Mouse (Mus musculus): Measurements from ENCODE around the gene Hist1h4d. TPM values are rescaled to one million over a fixed set of nuclear protein-coding genes. Genes with fewer than 3 reads are reported as not detected.
A peak's percentile ranks its signal among the peaks of the same experiment; 100 is the strongest.
"Not testable (repeated sequence)": the region's sequence is repeated elsewhere in the genome, so short reads cannot be mapped to it uniquely, and the experiment has no call there.

Gene Hist1h4d
- polyA plus RNA-seq, 1 experiment from 2014 or later: 86.2 TPM

GRCm38 (mm10) chr13:23539821-23540220 is 41.6 kb upstream of the Hist1h4d start:
- 81% methylated on average over 1 of the region's 1 CpGs for WGBS
- H3K4me2 ChIP-seq (replicated peaks): not testable (repeated sequence)

GRCm38 (mm10) chr13:23541497-23541896 is 39.9 kb upstream of the Hist1h4d start:
- no peak overlapping the region for H3K4me3 ChIP-seq (replicated peaks)
- H3K4me1 ChIP-seq: peaks cover 6% of the 10 kb centered on the region; the same call in 1 of the 2 replicates
- H3K4me2 ChIP-seq (replicated peaks): no peak overlapping the region
- H3K27ac ChIP-seq (replicated peaks): no peak overlapping the region
- no peak overlapping the region for H3K9ac ChIP-seq
- H3K9me3 ChIP-seq (replicated peaks): no peaks in the 10 kb centered on the region
- H3K27me3 ChIP-seq: no peaks in the 10 kb centered on the region
- H3K36me3 ChIP-seq: no peaks in the 10 kb centered on the region
- WGBS: 86% methylated on average over 3 of the region's 3 CpGs
- ATAC-seq (ENCODE audit: insufficient number of reproducible peaks, low FRiP score, low TSS enrichment, low read depth): no peak

More at GRCm38 (mm10) chr13:23539821-23540220, 41.6 kb upstream of the Hist1h4d start:
- H3K27ac ChIP-seq (replicated peaks); ATAC-seq (ENCODE audit: insufficient number of reproducible peaks, low FRiP score, low TSS enrichment, low read depth); H3K27me3 ChIP-seq; H3K4me3 ChIP-seq (replicated peaks); H3K9me3 ChIP-seq (replicated peaks); H3K9ac ChIP-seq; H3K36me3 ChIP-seq: not testable (repeated sequence)
- H3K4me1 ChIP-seq: peaks cover 13% of the 10 kb centered on the region; the same call in 1 of the 2 replicates

- not testable (repeated sequence) for H3K4me1 ChIP-seq; H3K9me3 ChIP-seq (replicated peaks); H3K36me3 ChIP-seq; H3K27me3 ChIP-seq; ATAC-seq (ENCODE audit: insufficient number of reproducible peaks, low FRiP score, low TSS enrichment, low read depth)
- H3K27ac ChIP-seq (replicated peaks): peak overlapping the region; percentile 87
- WGBS: 3% methylated on average over 3 of the region's 3 CpGs
- peak overlapping the region; percentile 50 for H3K4me3 ChIP-seq (replicated peaks)
- H3K9ac ChIP-seq: peak overlapping the region; percentile 39
- peak overlapping the region; percentile 70 for H3K4me2 ChIP-seq (replicated peaks)
Observed at GRCm38 (mm10) chr13:23542225-23542980, 39.0 kb upstream of the Hist1h4d start.

GRCm38 (mm10) chr13:23542999-23543607 is 38.3 kb upstream of the Hist1h4d start, which contains the start of gene Hist1h2bh:
Gene Hist1h2bh, minus strand, starts transcription at chr13:23543392.
- ATAC-seq (ENCODE audit: insufficient number of reproducible peaks, low FRiP score, low TSS enrichment, low read depth): peak; percentile 93
- WGBS: under 1% methylated on average over 38 of the region's 42 CpGs
- Histone ChIP-seq H3K27ac (replicated peaks) (peak within 1 kb of the TSS; percentile 95), H3K4me2 (replicated peaks) (peak within 1 kb of the TSS; percentile 70), H3K4me3 (replicated peaks) (peak within 1 kb of the TSS; percentile 50), H3K9ac (peak within 1 kb of the TSS; percentile 39)
- not testable (repeated sequence) for H3K9me3 ChIP-seq (replicated peaks); H3K27me3 ChIP-seq; H3K4me1 ChIP-seq; H3K36me3 ChIP-seq

- peak; percentile 91 for ATAC-seq (ENCODE audit: insufficient number of reproducible peaks, low FRiP score, low TSS enrichment, low read depth)
- no peaks in the 10 kb centered on the region for H3K27me3 ChIP-seq
- peak within 1 kb of the TSS; percentile 70 for H3K4me2 ChIP-seq (replicated peaks)
- WGBS: 2% methylated on average over 23 of the region's 45 CpGs
- peak within 1 kb of the TSS; percentile 47 for H3K9ac ChIP-seq
- peak within 1 kb of the TSS; percentile 95 for H3K27ac ChIP-seq (replicated peaks)
- H3K4me1 ChIP-seq: peaks cover 4% of the 10 kb centered on the region; the same call in 1 of the 2 replicates
- no peaks in the 10 kb centered on the region for H3K36me3 ChIP-seq
- peak within 1 kb of the TSS; percentile 50 for H3K4me3 ChIP-seq (replicated peaks)
- H3K9me3 ChIP-seq (replicated peaks): no peaks in the 10 kb centered on the region
Observed at GRCm38 (mm10) chr13:23543965-23544786, 37.2 kb upstream of the Hist1h4d start, which contains the start of gene Hist1h3f. Gene Hist1h3f, plus strand, starts transcription at chr13:23544052.

GRCm38 (mm10) chr13:23544787-23545120 is 36.6 kb upstream of the Hist1h4d start:
- H3K4me1 ChIP-seq; H3K27me3 ChIP-seq; H3K9me3 ChIP-seq (replicated peaks); ATAC-seq (ENCODE audit: insufficient number of reproducible peaks, low FRiP score, low TSS enrichment, low read depth); H3K36me3 ChIP-seq; H3K9ac ChIP-seq: not testable (repeated sequence)
- H3K27ac ChIP-seq (replicated peaks): peak overlapping the region; percentile 95; the same call in 1 of the 2 replicates
- under 1% methylated on average over 13 of the region's 14 CpGs for WGBS
- H3K4me2 ChIP-seq (replicated peaks): peak overlapping the region; percentile 70
- peak overlapping the region; percentile 50 for H3K4me3 ChIP-seq (replicated peaks)

GRCm38 (mm10) chr13:23546694-23547093 is 34.7 kb upstream of the Hist1h4d start:
- Histone ChIP-seq H3K4me1 (peaks cover 12% of the 10 kb centered on the region; the same call in 1 of the 2 replicates), H3K27me3 (no peaks in the 10 kb centered on the region), H3K9ac (no peak overlapping the region), H3K27ac (replicated peaks) (no peak overlapping the region), H3K4me3 (replicated peaks) (no peak overlapping the region), H3K9me3 (replicated peaks) (no peaks in the 10 kb centered on the region), H3K36me3 (no peaks in the 10 kb centered on the region), H3K4me2 (replicated peaks) (no peak overlapping the region)
- 75% methylated on average over 5 of the region's 5 CpGs for WGBS
- ATAC-seq (ENCODE audit: insufficient number of reproducible peaks, low FRiP score, low TSS enrichment, low read depth): no peak

- peak overlapping the region; percentile 28; the same call in 1 of the 2 replicates for H3K9ac ChIP-seq
- peaks cover 22% of the 10 kb centered on the region for H3K4me1 ChIP-seq
- no peaks in the 10 kb centered on the region for H3K27me3 ChIP-seq
- no peaks in the 10 kb centered on the region for H3K36me3 ChIP-seq
- peak overlapping the region; percentile 51 for H3K4me3 ChIP-seq (replicated peaks)
- H3K4me2 ChIP-seq (replicated peaks): peak overlapping the region; percentile 61
- peak overlapping the region; percentile 92 for H3K27ac ChIP-seq (replicated peaks)
- no peak for ATAC-seq (ENCODE audit: insufficient number of reproducible peaks, low FRiP score, low TSS enrichment, low read depth)
- 8% methylated on average over 3 of the region's 3 CpGs for WGBS
- H3K9me3 ChIP-seq (replicated peaks): no peaks in the 10 kb centered on the region
Observed at GRCm38 (mm10) chr13:23550761-23551145, 30.6 kb upstream of the Hist1h4d start.

GRCm38 (mm10) chr13:23551146-23551834 is 30.1 kb upstream of the Hist1h4d start, which contains the start of gene Hist1h4f:
Gene Hist1h4f, minus strand, starts transcription at chr13:23551648.
- under 1% methylated on average over 47 of the region's 47 CpGs for WGBS

GRCm38 (mm10) chr13:23551931-23552914 is 29.2 kb upstream of the Hist1h4d start:
- WGBS: 55% methylated on average over 8 of the region's 8 CpGs
- no peaks in the 10 kb centered on the region for H3K9me3 ChIP-seq (replicated peaks)

More at GRCm38 (mm10) chr13:23551146-23551834, 30.1 kb upstream of the Hist1h4d start, which contains the start of gene Hist1h4f:
- H3K27ac ChIP-seq (replicated peaks): peak within 1 kb of the TSS; percentile 92
- H3K4me2 ChIP-seq (replicated peaks): peak within 1 kb of the TSS; percentile 61
- peaks cover 23% of the 10 kb centered on the region for H3K4me1 ChIP-seq
- not testable (repeated sequence) for H3K27me3 ChIP-seq; H3K9me3 ChIP-seq (replicated peaks); H3K36me3 ChIP-seq
- peak; percentile 89 for ATAC-seq (ENCODE audit: insufficient number of reproducible peaks, low FRiP score, low TSS enrichment, low read depth)
- H3K9ac ChIP-seq: peak within 1 kb of the TSS; percentile 28; the same call in 1 of the 2 replicates
- H3K4me3 ChIP-seq (replicated peaks): peak within 1 kb of the TSS; percentile 51

More at GRCm38 (mm10) chr13:23551931-23552914, 29.2 kb upstream of the Hist1h4d start:
- peak overlapping the region; percentile 51 for H3K4me3 ChIP-seq (replicated peaks)
- H3K36me3 ChIP-seq: no peaks in the 10 kb centered on the region
- no peak for ATAC-seq (ENCODE audit: insufficient number of reproducible peaks, low FRiP score, low TSS enrichment, low read depth)
- peak overlapping the region; percentile 61 for H3K4me2 ChIP-seq (replicated peaks)
- no peaks in the 10 kb centered on the region for H3K27me3 ChIP-seq
- H3K4me1 ChIP-seq: peaks cover 27% of the 10 kb centered on the region
- peak overlapping the region; percentile 92 for H3K27ac ChIP-seq (replicated peaks)
- H3K9ac ChIP-seq: no peak overlapping the region

All from embryonic facial prominence, embryonic 15.5 days (tissue).